Mouse (Mus musculus): Measurements from ENCODE around the gene Zfp790. TPM values are rescaled to one million over a fixed set of nuclear protein-coding genes. Genes with fewer than 3 reads are reported as not detected.
A peak's percentile ranks its signal among the peaks of the same experiment; 100 is the strongest.

Zfp790 gene
- polyA plus RNA-seq, 1 experiment from 2014 or later, result 2.9 TPM

- no peak for ATAC-seq (ENCODE audit: insufficient read depth)
- no peak overlapping the region for H3K4me3 ChIP-seq (replicated peaks)
- H3K9ac ChIP-seq, result no peak overlapping the region
- no peak overlapping the region for H3K4me2 ChIP-seq
- peaks cover 11% of the 10 kb centered on the region for H3K4me1 ChIP-seq (replicated peaks)
- H3K27ac ChIP-seq (replicated peaks), result no peak overlapping the region
- 0 out of 2 replicates have a peak, but pooled peaks cover 3% of the 10 kb centered on the region for H3K36me3 ChIP-seq (replicated peaks)
- H3K9me3 ChIP-seq (replicated peaks), result no peaks in the 10 kb centered on the region
- no peaks in the 10 kb centered on the region for H3K27me3 ChIP-seq
- WGBS (ENCODE audit: insufficient replicate concordance), result 66% methylated on average over 5 of the region's 5 CpGs
These were observed 30.0 kb upstream of the Zfp790 start for GRCm38 (mm10) chr7:29785888-29786287.

DNA sequence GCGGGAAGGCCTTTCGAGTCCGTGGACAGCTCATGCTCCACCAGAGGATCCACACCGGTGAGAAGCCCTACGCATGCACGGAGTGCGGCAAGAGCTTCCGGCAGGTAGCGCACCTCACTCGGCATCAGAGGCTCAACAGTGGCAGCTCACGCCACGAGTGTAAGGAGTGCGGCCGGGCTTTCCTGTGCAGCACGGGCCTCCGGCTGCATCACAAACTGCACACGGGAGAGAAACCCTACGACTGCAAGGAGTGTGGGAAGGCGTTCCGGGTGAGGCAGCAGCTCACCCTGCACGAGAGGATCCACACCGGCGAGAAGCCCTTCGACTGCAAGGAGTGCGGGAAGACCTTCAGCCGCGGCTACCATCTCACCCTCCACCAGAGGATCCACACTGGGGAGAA, 23.0 kb upstream of the Zfp790 start:
- H3K9me3 ChIP-seq (replicated peaks), result 0 out of 2 replicates have a peak, but pooled peaks cover 5% of the 10 kb centered on the region
- no peak for ATAC-seq (ENCODE audit: insufficient read depth)
- H3K36me3 ChIP-seq (replicated peaks), result peaks cover 7% of the 10 kb centered on the region; the same call in 1 of the 2 replicates
- 42% methylated on average over 27 of the region's 27 CpGs for WGBS (ENCODE audit: insufficient replicate concordance)
- no peak overlapping the region for H3K27ac ChIP-seq (replicated peaks)
- H3K4me3 ChIP-seq (replicated peaks), result no peak overlapping the region
- H3K9ac ChIP-seq, result no peak overlapping the region
- H3K27me3 ChIP-seq, result peaks cover 15% of the 10 kb centered on the region
- no peak overlapping the region for H3K4me2 ChIP-seq
- no peaks in the 10 kb centered on the region for H3K4me1 ChIP-seq (replicated peaks)

GRCm38 (mm10) chr7:29807046-29807445, 8.9 kb upstream of the Zfp790 start:
- Histone ChIP-seq H3K9ac (no peak overlapping the region), H3K27me3 (no peaks in the 10 kb centered on the region), H3K4me2 (no peak overlapping the region), H3K4me1 (replicated peaks) (no peaks in the 10 kb centered on the region), H3K27ac (replicated peaks) (no peak overlapping the region), H3K9me3 (replicated peaks) (no peaks in the 10 kb centered on the region), H3K4me3 (replicated peaks) (no peak overlapping the region), H3K36me3 (replicated peaks) (no peaks in the 10 kb centered on the region)
- 60% methylated on average over 5 of the region's 5 CpGs for WGBS (ENCODE audit: insufficient replicate concordance)
- no peak for ATAC-seq (ENCODE audit: insufficient read depth)

GRCm38 (mm10) chr7:29812244-29812643, 3.7 kb upstream of the Zfp790 start:
- Histone ChIP-seq H3K9ac (no peak overlapping the region), H3K36me3 (replicated peaks) (no peaks in the 10 kb centered on the region), H3K4me1 (replicated peaks) (peaks cover 31% of the 10 kb centered on the region), H3K4me2 (no peak overlapping the region), H3K4me3 (replicated peaks) (no peak overlapping the region), H3K27ac (replicated peaks) (no peak overlapping the region), H3K9me3 (replicated peaks) (no peaks in the 10 kb centered on the region), H3K27me3 (no peaks in the 10 kb centered on the region)
- WGBS (ENCODE audit: insufficient replicate concordance), result 68% methylated on average over 1 of the region's 1 CpGs
- ATAC-seq (ENCODE audit: insufficient read depth), result no peak

DNA sequence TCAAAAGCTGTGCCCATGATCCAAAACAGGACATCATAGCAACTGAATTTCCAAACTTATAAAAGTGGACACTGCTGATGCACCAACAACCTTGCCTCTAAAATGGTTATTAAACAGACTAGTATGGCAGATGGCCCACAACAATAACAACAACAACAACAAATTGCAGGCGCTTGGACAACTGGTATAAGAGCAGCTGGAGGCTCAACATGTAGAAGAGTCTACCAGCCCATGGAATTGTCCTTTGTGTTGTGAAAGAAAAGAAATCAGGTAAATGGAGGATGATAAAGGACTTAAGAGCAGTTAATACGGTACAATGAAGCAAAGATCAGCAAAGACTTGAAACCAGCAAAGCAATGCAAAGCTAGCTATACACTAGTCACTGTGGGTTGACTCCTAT, 1.5 kb upstream of the Zfp790 start:
- Histone ChIP-seq H3K27me3 (no peaks in the 10 kb centered on the region), H3K4me3 (replicated peaks) (no peak overlapping the region), H3K4me1 (replicated peaks) (peaks cover 47% of the 10 kb centered on the region), H3K27ac (replicated peaks) (no peak overlapping the region), H3K4me2 (peak overlapping the region; percentile 91; the same call in 1 of the 2 replicates), H3K9me3 (replicated peaks) (no peaks in the 10 kb centered on the region), H3K9ac (no peak overlapping the region), H3K36me3 (replicated peaks) (no peaks in the 10 kb centered on the region)
- no peak for ATAC-seq (ENCODE audit: insufficient read depth)
- WGBS (ENCODE audit: insufficient replicate concordance), result 79% methylated on average over 2 of the region's 2 CpGs

DNA sequence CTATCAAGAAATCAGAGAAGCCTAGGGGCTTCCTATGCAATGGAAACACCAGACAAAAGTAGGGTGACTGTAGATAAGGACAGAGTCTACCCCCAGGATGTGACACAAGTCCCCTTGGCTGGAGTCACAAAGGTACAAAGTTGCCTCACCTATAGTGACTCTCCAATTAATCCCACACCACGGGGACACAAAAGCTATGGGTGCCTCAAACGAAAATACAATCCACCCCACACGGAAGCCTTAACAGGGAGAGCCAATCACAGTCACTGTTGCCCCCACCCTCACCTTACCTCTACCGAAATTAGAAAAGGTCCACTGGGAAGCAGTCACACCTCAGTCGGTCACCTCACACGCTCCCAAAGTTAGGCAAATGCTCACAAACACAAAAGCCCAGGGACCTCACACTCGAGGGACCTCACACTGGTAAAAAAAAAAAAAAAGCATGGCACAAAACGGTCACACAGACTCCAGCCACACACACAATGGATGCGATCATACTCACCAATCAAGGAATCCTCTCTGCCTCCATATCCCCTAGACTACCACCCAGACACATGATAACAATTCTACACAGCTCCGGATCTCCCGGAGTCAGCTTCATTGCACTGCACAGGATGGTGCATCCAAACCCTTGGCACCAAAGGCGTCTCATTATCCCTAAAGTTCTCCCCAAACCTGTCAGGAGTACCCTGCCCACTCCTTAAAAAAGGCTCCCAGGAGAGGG, 691 bp upstream of the Zfp790 start:
- Histone ChIP-seq H3K27ac (replicated peaks) (peak overlapping the region; percentile 39), H3K9ac (peak overlapping the region; percentile 69), H3K4me1 (replicated peaks) (peaks cover 52% of the 10 kb centered on the region), H3K36me3 (replicated peaks) (no peaks in the 10 kb centered on the region), H3K4me2 (peak overlapping the region; percentile 91), H3K9me3 (replicated peaks) (no peaks in the 10 kb centered on the region), H3K4me3 (replicated peaks) (peak overlapping the region; percentile 76), H3K27me3 (no peaks in the 10 kb centered on the region)
- peak; percentile 30 for ATAC-seq (ENCODE audit: insufficient read depth)
- 3% methylated on average over 12 of the region's 12 CpGs for whole genome bisulfite sequencing (ENCODE audit: insufficient replicate concordance)

GRCm38 (mm10) chr7:29818619-29819254, 2.8 kb downstream of the Zfp790 start:
- peak; percentile 49 for ATAC-seq (ENCODE audit: insufficient read depth)
- peaks cover 48% of the 10 kb centered on the region for H3K4me1 ChIP-seq (replicated peaks)
- peak overlapping the region; percentile 63 for H3K9ac ChIP-seq
- H3K4me2 ChIP-seq, result peak overlapping the region; percentile 72
- peak overlapping the region; percentile 72 for H3K4me3 ChIP-seq (replicated peaks)
- no peaks in the 10 kb centered on the region for H3K9me3 ChIP-seq (replicated peaks)
- WGBS (ENCODE audit: insufficient replicate concordance), result 2% methylated on average over 12 of the region's 12 CpGs
- peak overlapping the region; percentile 78 for H3K27ac ChIP-seq (replicated peaks)
- H3K36me3 ChIP-seq (replicated peaks), result peaks cover 27% of the 10 kb centered on the region
- no peaks in the 10 kb centered on the region for H3K27me3 ChIP-seq

GRCm38 (mm10) chr7:29828001-29828400, 12.1 kb downstream of the Zfp790 start:
- H3K9me3 ChIP-seq (replicated peaks), result peaks cover 6% of the 10 kb centered on the region; the same call in 1 of the 2 replicates
- no peak overlapping the region for H3K4me3 ChIP-seq (replicated peaks)
- no peaks in the 10 kb centered on the region for H3K4me1 ChIP-seq (replicated peaks)
- H3K4me2 ChIP-seq, result no peak overlapping the region
- H3K36me3 ChIP-seq (replicated peaks), result peaks cover 70% of the 10 kb centered on the region
- no peak overlapping the region for H3K9ac ChIP-seq
- no peak overlapping the region for H3K27ac ChIP-seq (replicated peaks)
- WGBS (ENCODE audit: insufficient replicate concordance), result 83% methylated on average over 12 of the region's 12 CpGs
- no peaks in the 10 kb centered on the region for H3K27me3 ChIP-seq
- no peak for ATAC-seq (ENCODE audit: insufficient read depth)

- no peaks in the 10 kb centered on the region for H3K4me1 ChIP-seq (replicated peaks)
- H3K9ac ChIP-seq, result no peak overlapping the region
- H3K27me3 ChIP-seq, result no peaks in the 10 kb centered on the region
- no peak for ATAC-seq (ENCODE audit: insufficient read depth)
- peaks cover 6% of the 10 kb centered on the region; the same call in 1 of the 2 replicates for H3K9me3 ChIP-seq (replicated peaks)
- no peak overlapping the region for H3K4me3 ChIP-seq (replicated peaks)
- no peak overlapping the region for H3K4me2 ChIP-seq
- WGBS (ENCODE audit: insufficient replicate concordance), result 86% methylated on average over 12 of the region's 12 CpGs
- H3K27ac ChIP-seq (replicated peaks), result no peak overlapping the region
- peaks cover 58% of the 10 kb centered on the region for H3K36me3 ChIP-seq (replicated peaks)
These were observed 13.9 kb downstream of the Zfp790 start for GRCm38 (mm10) chr7:29829804-29830203.

DNA sequence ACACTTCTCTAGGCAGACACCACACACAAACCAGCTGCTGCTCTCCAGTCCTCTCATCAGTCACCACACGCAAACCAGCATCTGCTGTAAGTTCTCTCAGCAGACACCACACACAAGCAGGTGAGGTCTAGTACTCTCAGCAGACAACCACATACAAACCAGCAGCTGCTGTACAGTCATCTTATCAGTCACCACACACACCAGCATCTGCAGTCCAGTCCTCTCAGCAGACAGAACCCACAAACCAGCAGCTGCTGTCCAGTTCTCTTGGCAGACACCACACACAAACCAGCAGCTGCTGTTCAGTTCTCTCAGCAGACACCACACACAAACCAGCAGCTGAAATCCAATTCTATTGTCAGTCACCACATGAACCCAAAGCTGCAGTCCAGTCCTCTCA, 20.9 kb downstream of the Zfp790 start:
- no peaks in the 10 kb centered on the region for H3K4me1 ChIP-seq (replicated peaks)
- WGBS (ENCODE audit: insufficient replicate concordance), result 74% methylated on average over 1 of the region's 1 CpGs
- no peaks in the 10 kb centered on the region for H3K9me3 ChIP-seq (replicated peaks)
- ATAC-seq (ENCODE audit: insufficient read depth), result no peak
- no peaks in the 10 kb centered on the region for H3K27me3 ChIP-seq
- no peak overlapping the region for H3K4me3 ChIP-seq (replicated peaks)
- H3K36me3 ChIP-seq (replicated peaks), result 0 out of 2 replicates have a peak, but pooled peaks cover 3% of the 10 kb centered on the region
- no peak overlapping the region for H3K9ac ChIP-seq
- H3K27ac ChIP-seq (replicated peaks), result no peak overlapping the region
- no peak overlapping the region for H3K4me2 ChIP-seq

DNA sequence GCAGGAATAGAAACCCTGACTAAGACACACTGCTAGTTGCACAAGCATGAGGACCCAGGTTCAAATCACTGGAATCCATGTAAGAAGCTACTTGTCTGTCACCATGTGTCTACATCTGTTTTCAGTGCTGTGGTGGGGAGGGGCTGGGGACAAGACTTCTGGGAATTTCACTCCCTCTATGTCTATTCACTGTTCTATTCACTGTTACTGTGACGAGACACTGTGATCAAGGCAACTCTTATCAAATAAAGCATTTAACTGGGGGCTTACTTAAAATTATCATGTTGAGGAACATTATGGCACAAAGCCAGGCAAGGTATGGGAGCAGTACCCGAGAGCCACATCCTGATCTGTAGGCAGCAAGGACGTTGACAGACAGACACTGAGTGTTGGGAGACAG, 23.3 kb downstream of the Zfp790 start:
- Histone ChIP-seq H3K36me3 (replicated peaks) (no peaks in the 10 kb centered on the region), H3K4me2 (no peak overlapping the region), H3K27me3 (no peaks in the 10 kb centered on the region), H3K4me3 (replicated peaks) (no peak overlapping the region), H3K27ac (replicated peaks) (no peak overlapping the region), H3K4me1 (replicated peaks) (no peaks in the 10 kb centered on the region), H3K9ac (no peak overlapping the region), H3K9me3 (replicated peaks) (no peaks in the 10 kb centered on the region)
- WGBS (ENCODE audit: insufficient replicate concordance), result 52% methylated on average over 3 of the region's 3 CpGs
- no peak for ATAC-seq (ENCODE audit: insufficient read depth)

All from liver, embryonic 15.5 days (tissue).